Mouse (Mus musculus) urinary bladder, postnatal 4 days (tissue): ENCODE measurements around the gene Snrk.

Experiments used
- DNase-seq, 2 experiments: peaks; one replicate each; pipeline ENCODE4 v3.0.0; 2021 to 2022; ENCODE audit warnings: low spot score in 2 of 2

The Snrk gene

GRCm38 (mm10) chr9:122107701-122108375, 9.2 kb upstream of the Snrk start:
- DNase-seq, result no peak

GRCm38 (mm10) chr9:122109553-122110225, 7.4 kb upstream of the Snrk start:
- no peak for DNase-seq

- DNase-seq, result no peak
Measured at GRCm38 (mm10) chr9:122110508-122110907, 6.6 kb upstream of the Snrk start.

GRCm38 (mm10) chr9:122110921-122111320, 6.1 kb upstream of the Snrk start:
- no peak for DNase-seq

GRCm38 (mm10) chr9:122115552-122115951, 1.5 kb upstream of the Snrk start:
- DNase-seq, result no peak

- no peak for DNase-seq
Measured at GRCm38 (mm10) chr9:122116359-122116758, 707 bp upstream of the Snrk start.

GRCm38 (mm10) chr9:122117692-122118529, 845 bp downstream of the Snrk start:
- no peak for DNase-seq

GRCm38 (mm10) chr9:122120089-122120488, 3.0 kb downstream of the Snrk start:
- no peak for DNase-seq

- DNase-seq, result no peak
Measured at GRCm38 (mm10) chr9:122122113-122122512, 5.0 kb downstream of the Snrk start.

GRCm38 (mm10) chr9:122123181-122123580, 6.1 kb downstream of the Snrk start:
- DNase-seq, result no peak

- no peak for DNase-seq
Measured at GRCm38 (mm10) chr9:122125723-122126290, 8.7 kb downstream of the Snrk start.

- no peak for DNase-seq
Measured at GRCm38 (mm10) chr9:122126790-122127189, 9.7 kb downstream of the Snrk start.

- DNase-seq, result no peak
Measured at GRCm38 (mm10) chr9:122127271-122127785, 10.3 kb downstream of the Snrk start.

- DNase-seq, result no peak
Measured at GRCm38 (mm10) chr9:122128686-122129085, 11.6 kb downstream of the Snrk start.

- no peak for DNase-seq
Measured at GRCm38 (mm10) chr9:122130666-122131065, 13.6 kb downstream of the Snrk start.

GRCm38 (mm10) chr9:122132145-122132544, 15.1 kb downstream of the Snrk start:
- DNase-seq, result peak in 1 of 2 experiments; percentile 55

GRCm38 (mm10) chr9:122135095-122135884, 18.2 kb downstream of the Snrk start:
- DNase-seq, result peak in 1 of 2 experiments; percentile 51

- no peak for DNase-seq
Measured at GRCm38 (mm10) chr9:122135885-122136170, 18.8 kb downstream of the Snrk start.

- peak in 1 of 2 experiments; percentile 6 for DNase-seq
Measured at GRCm38 (mm10) chr9:122137960-122138359, 20.9 kb downstream of the Snrk start.

- DNase-seq, result peak in 1 of 2 experiments; percentile 6
Measured at GRCm38 (mm10) chr9:122138371-122139029, 21.4 kb downstream of the Snrk start.

GRCm38 (mm10) chr9:122139236-122139635, 22.2 kb downstream of the Snrk start:
- DNase-seq, result peak in 1 of 2 experiments; percentile 6
